Mouse (Mus musculus): ENCODE data around the gene Phyh. TPM values are rescaled to one million over a fixed set of nuclear protein-coding genes. Genes with fewer than 3 reads are reported as not detected.

The Phyh gene
- total RNA-seq, 2 experiments from 2014 or later, result 97.0 to 103 TPM

GRCm38 (mm10) chr2:4895598-4895997 is 23.2 kb upstream of the Phyh start:
- DNase-seq (ENCODE audit: extremely low spot score in 1 of 2, low spot score in 2 of 2), result no peak
- intact Hi-C loops (cut with DNase I), result no loop called here
- Histone ChIP-seq H3K27ac (no peak overlapping the region), H3K4me3 (no peak overlapping the region)
- TF ChIP-seq CTCF (IDR thresholded peaks at IDR 0.05), result no peak

GRCm38 (mm10) chr2:4896970-4897369 is 21.8 kb upstream of the Phyh start:
- Histone ChIP-seq H3K4me3 (no peak overlapping the region), H3K27ac (no peak overlapping the region)
- DNase-seq (ENCODE audit: extremely low spot score in 1 of 2, low spot score in 2 of 2), result no peak
- intact Hi-C loops (cut with DNase I), result no loop called here
- peak; percentile 26 for TF ChIP-seq CTCF (IDR thresholded peaks at IDR 0.05)

GRCm38 (mm10) chr2:4900624-4901023 is 18.2 kb upstream of the Phyh start:
- intact Hi-C loops (cut with DNase I), result no loop called here
- TF ChIP-seq CTCF (IDR thresholded peaks at IDR 0.05), result no peak

GRCm38 (mm10) chr2:4902346-4902745 is 16.5 kb upstream of the Phyh start:
- TF ChIP-seq CTCF (IDR thresholded peaks at IDR 0.05), result no peak
- intact Hi-C loops (cut with DNase I), result no loop called here
- Histone ChIP-seq H3K27ac (no peak overlapping the region), H3K4me3 (no peak overlapping the region)
- no peak for DNase-seq (ENCODE audit: extremely low spot score in 1 of 2, low spot score in 2 of 2)

More at GRCm38 (mm10) chr2:4900624-4901023, 18.2 kb upstream of the Phyh start:
- Histone ChIP-seq H3K27ac (no peak overlapping the region), H3K4me3 (no peak overlapping the region)
- DNase-seq (ENCODE audit: extremely low spot score in 1 of 2, low spot score in 2 of 2), result no peak

GRCm38 (mm10) chr2:4907120-4907519 is 11.7 kb upstream of the Phyh start:
- Histone ChIP-seq H3K4me3 (no peak overlapping the region), H3K27ac (no peak overlapping the region)
- no peak for DNase-seq (ENCODE audit: extremely low spot score in 1 of 2, low spot score in 2 of 2)
- intact Hi-C loops (cut with DNase I), result no loop called here
- no peak for TF ChIP-seq CTCF (IDR thresholded peaks at IDR 0.05)

GRCm38 (mm10) chr2:4907916-4908315 is 10.9 kb upstream of the Phyh start:
- Histone ChIP-seq H3K4me3 (no peak overlapping the region), H3K27ac (no peak overlapping the region)
- DNase-seq (ENCODE audit: extremely low spot score in 1 of 2, low spot score in 2 of 2), result no peak
- intact Hi-C loops (cut with DNase I), result no loop called here
- no peak for TF ChIP-seq CTCF (IDR thresholded peaks at IDR 0.05)

- no peak overlapping the region for H3K27ac ChIP-seq
- intact Hi-C loops (cut with DNase I), result no loop called here
- TF ChIP-seq CTCF (IDR thresholded peaks at IDR 0.05), result no peak
These were observed 10.0 kb upstream of the Phyh start for GRCm38 (mm10) chr2:4908771-4909315.

GRCm38 (mm10) chr2:4909909-4910308 is 8.9 kb upstream of the Phyh start:
- TF ChIP-seq CTCF (IDR thresholded peaks at IDR 0.05), result no peak
- intact Hi-C loops (cut with DNase I), result loop anchor here (10.0 kb wide), 1 partner anchor 895 kb away; no protein-coding TSS in a partner anchor

More at GRCm38 (mm10) chr2:4908771-4909315, 10.0 kb upstream of the Phyh start:
- no peak for DNase-seq (ENCODE audit: extremely low spot score in 1 of 2, low spot score in 2 of 2)
- H3K4me3 ChIP-seq, result no peak overlapping the region

GRCm38 (mm10) chr2:4910521-4910920 is 8.3 kb upstream of the Phyh start:
- intact Hi-C loops (cut with DNase I), result loop anchor here (10.0 kb wide), 1 partner anchor 894 kb away; no protein-coding TSS in a partner anchor
- no peak overlapping the region for H3K27ac ChIP-seq
- no peak for DNase-seq (ENCODE audit: extremely low spot score in 1 of 2, low spot score in 2 of 2)
- no peak overlapping the region for H3K4me3 ChIP-seq
- no peak for TF ChIP-seq CTCF (IDR thresholded peaks at IDR 0.05)

More at GRCm38 (mm10) chr2:4909909-4910308, 8.9 kb upstream of the Phyh start:
- Histone ChIP-seq H3K4me3 (no peak overlapping the region), H3K27ac (no peak overlapping the region)
- no peak for DNase-seq (ENCODE audit: extremely low spot score in 1 of 2, low spot score in 2 of 2)

GRCm38 (mm10) chr2:4913949-4914348 is 4.9 kb upstream of the Phyh start:
- H3K4me3 ChIP-seq, result no peak overlapping the region
- H3K27ac ChIP-seq, result no peak overlapping the region
- intact Hi-C loops (cut with DNase I), result loop anchor here (10.0 kb wide), 1 partner anchor 891 kb away; no protein-coding TSS in a partner anchor
- DNase-seq (ENCODE audit: extremely low spot score in 1 of 2, low spot score in 2 of 2), result no peak
- TF ChIP-seq CTCF (IDR thresholded peaks at IDR 0.05), result no peak

- no peak for TF ChIP-seq CTCF (IDR thresholded peaks at IDR 0.05)
These were observed 2.8 kb upstream of the Phyh start for GRCm38 (mm10) chr2:4916037-4916436.

GRCm38 (mm10) chr2:4917326-4918021 is 1.3 kb upstream of the Phyh start:
- Histone ChIP-seq H3K27ac (peak overlapping the region; percentile 85), H3K4me3 (peak overlapping the region; percentile 32)
- peak; percentile 78 for TF ChIP-seq CTCF (IDR thresholded peaks at IDR 0.05)
- DNase-seq (ENCODE audit: extremely low spot score in 1 of 2, low spot score in 2 of 2), result peak; percentile 42 to 51
- intact Hi-C loops (cut with DNase I), result loop anchor here (2.0 to 10.0 kb wide), 4 partner anchors 75 to 887 kb away; partner anchors contain the start of gene Mcm10

More at GRCm38 (mm10) chr2:4916037-4916436, 2.8 kb upstream of the Phyh start:
- Histone ChIP-seq H3K4me3 (no peak overlapping the region), H3K27ac (no peak overlapping the region)
- DNase-seq (ENCODE audit: extremely low spot score in 1 of 2, low spot score in 2 of 2), result no peak
- intact Hi-C loops (cut with DNase I), result loop anchor here (2.0 to 10.0 kb wide), 4 partner anchors 76 to 889 kb away; partner anchors contain the start of gene Mcm10
